11 mouse cellular contexts compared by ENCODE assay signal in genomic region chr3:126630111-126630869, GRCm38 (mm10). TPM values are rescaled to one million over a fixed set of nuclear protein-coding genes. Genes with fewer than 3 reads are reported as not detected.
A peak's percentile ranks its signal among the peaks of the same experiment; 100 is the strongest.
DNase-seq lines count a peak whose midpoint lies in the region; ATAC-seq and TF ChIP-seq lines count a peak whose summit lies in the region.
"Had no signal": no experiment of that assay in that cellular context is flagged by ENCODE, and none has a peak within 500 bp of the region (broad histone marks: within the 10 kb centered on the region; RNA-seq: fewer than 3 reads in every experiment).

No protein-coding gene starts in this region.

- peak; percentile 46 for ATAC-seq in granulocyte monocyte progenitor cell, adult 5-6 weeks (replicated peaks; ENCODE audit: poor library complexity, severe bottlenecking)

- H3K27me3 ChIP-seq in kidney, adult 2 months (replicated peaks; ENCODE audit: control insufficient read depth, insufficient read depth, low read length): no peaks in the 10 kb centered on the region

- peak; percentile 24 for DNase-seq in ovary, postnatal 36 days (ENCODE audit: low spot score)
- no peak for DNase-seq in ovary, postnatal 14 days (ENCODE audit: low spot score)
- peak; percentile 39 for DNase-seq in heart, postnatal 25 days (ENCODE audit: low spot score)
- DNase-seq in naive thymus-derived CD4-positive, alpha-beta T cell, adult 2 months (ENCODE audit: low read depth): peak; percentile 55
- no peak for DNase-seq in cerebellum, adult 18-20 months
- no peak for DNase-seq in kidney, adult 2 months
- DNase-seq in layer of hippocampus, adult 11-12 months (ENCODE audit: low spot score): no peak
- DNase-seq: kidney, adult 18-20 months; retina, postnatal 1 day; thymus, adult 18-20 months had no signal

- 80% methylated on average over 19 of the region's 19 CpGs for WGBS in kidney, adult 2 months

- no peak for TF ChIP-seq CTCF in kidney, adult 2 months (conservative IDR thresholded peaks at IDR 0.05; ENCODE audit: insufficient read depth, insufficient read length, low read depth, low read length)

- no peak overlapping the region for H3K27ac ChIP-seq in kidney, adult 2 months (ENCODE audit: insufficient read depth, low read depth, low read length)

- no peak for TF ChIP-seq POLR2A in kidney, adult 2 months (IDR thresholded peaks at IDR 0.05; ENCODE audit: low read depth, low read length)

- no peaks in the 10 kb centered on the region for H3K36me3 ChIP-seq in kidney, adult 2 months (ENCODE audit: control insufficient read depth, insufficient read depth, low read length)

- no peak overlapping the region for H3K4me3 ChIP-seq in kidney, adult 2 months (ENCODE audit: insufficient read depth, low read depth, low read length)

- H3K4me1 ChIP-seq in kidney, adult 2 months (ENCODE audit: control insufficient read depth, insufficient read depth, low read length): peaks cover 4% of the 10 kb centered on the region; the same call in 1 of the 2 replicates

- intact Hi-C loops in heart, postnatal 25 days (cut with DNase I): loop anchor here (5.0 kb wide), 1 partner anchor 33 kb away; the partner anchor contains the start of gene Camk2d

RNA-seq across cellular contexts. Expression of gene Camk2d, which starts 34.2 kb away (rescaled TPM):
- 11.8 and 14.5 TPM in 2 replicates for total RNA-seq in granulocyte monocyte progenitor cell, adult 5-6 weeks (2014; fragmentation: Nextera tagmentation)
- total RNA-seq in granulocyte monocyte progenitor cell, adult 5-6 weeks (2017): 8.6 and 14.9 TPM in 2 replicates
- 100 to 1,000 TPM; 150 to 154 TPM for total RNA-seq in heart, postnatal 25 days (2021)
- 31.2 and 37.9 TPM in 2 replicates for polyA plus RNA-seq in kidney, adult 2 months (2012; rRNA removed)

Comparison
In these comparisons a context has a peak if more than half of its experiments do, and no peak if none do; other contexts are left out.
1. DNase-seq: peak in ovary, postnatal 36 days (single experiment), heart, postnatal 25 days (single experiment) and naive thymus-derived CD4-positive, alpha-beta T cell, adult 2 months (single experiment); none in ovary, postnatal 14 days (single experiment), cerebellum, adult 18-20 months (0 of 2), kidney, adult 2 months (single experiment) and layer of hippocampus, adult 11-12 months (single experiment).
2. RNA of gene Camk2d, which starts 34.2 kb away (total RNA-seq): 150 to 154 TPM in heart, postnatal 25 days; 8.6 to 14.9 TPM in granulocyte monocyte progenitor cell, adult 5-6 weeks; every median in the first group is over 4 times any median in the second.